Mouse (Mus musculus) mature B cell (primary cell): ENCODE data around the gene Cblb.

Experiments
- in situ Hi-C: fragments of 300-500 bp; cut with MboI; formaldehyde crosslinking; loops from 2 replicates; pipeline ENCODE4 v1.14.3; 2019

Gene Cblb

DNA sequence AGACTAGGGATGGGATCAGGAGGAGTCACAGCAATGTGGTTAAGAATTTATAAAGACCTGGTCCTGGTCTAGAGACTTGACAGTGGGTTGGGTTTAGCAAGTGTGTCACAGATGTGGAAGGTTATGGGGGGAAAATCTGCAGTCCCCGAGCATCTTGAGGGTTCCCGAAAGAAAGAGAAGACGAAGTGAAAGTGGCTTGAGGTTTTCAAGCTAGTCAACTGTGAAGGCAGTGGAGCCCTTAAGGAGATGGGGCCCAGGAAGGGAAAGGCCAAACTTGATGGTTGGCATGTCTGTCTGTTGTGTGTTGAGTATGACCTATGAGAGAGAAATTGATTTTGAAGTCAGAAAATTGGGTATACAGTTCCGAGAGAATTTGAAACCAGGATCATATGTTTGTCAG, 7.3 kb downstream of the Cblb start:
- in situ Hi-C loops: no loop called here

DNA sequence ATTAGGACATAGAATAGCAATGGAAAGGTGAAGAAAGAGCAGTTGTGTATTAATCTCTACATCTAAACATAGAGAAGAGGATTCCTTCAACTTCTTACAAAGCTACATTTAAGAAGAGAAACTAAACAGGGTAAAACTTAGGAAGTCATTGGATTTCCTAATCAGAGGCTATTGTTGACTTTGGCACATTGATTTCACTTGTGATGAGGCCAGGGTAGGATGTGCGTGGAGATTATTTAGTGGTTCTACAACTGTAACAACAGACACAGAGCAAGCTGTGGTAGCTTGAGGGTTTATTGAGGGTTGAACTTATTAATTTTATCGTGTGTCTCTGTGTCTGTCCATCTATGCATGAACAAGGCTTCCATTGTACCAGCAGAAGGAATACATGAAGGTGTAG, 7.8 kb downstream of the Cblb start:
- in situ Hi-C loops: no loop called here

DNA sequence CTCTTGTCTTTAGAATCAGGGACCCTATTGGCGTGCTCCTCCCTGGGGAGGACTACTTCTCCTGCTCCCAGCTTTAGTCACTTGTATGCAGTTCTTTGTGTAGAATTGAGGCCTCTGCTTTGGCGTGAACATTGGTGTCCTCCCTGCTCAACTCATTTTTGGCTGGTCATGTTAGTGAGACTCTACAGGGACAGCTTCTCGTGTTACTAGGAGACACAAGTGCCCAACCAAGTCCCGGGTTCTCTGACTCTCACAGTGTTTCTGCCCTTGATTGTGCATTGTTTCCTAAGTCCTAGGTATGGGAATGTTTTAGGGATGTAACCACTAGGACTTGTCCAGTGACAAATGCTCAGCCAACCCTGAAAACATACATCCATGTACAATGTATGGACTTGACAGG, 9.9 kb downstream of the Cblb start:
- in situ Hi-C loops: no loop called here

DNA sequence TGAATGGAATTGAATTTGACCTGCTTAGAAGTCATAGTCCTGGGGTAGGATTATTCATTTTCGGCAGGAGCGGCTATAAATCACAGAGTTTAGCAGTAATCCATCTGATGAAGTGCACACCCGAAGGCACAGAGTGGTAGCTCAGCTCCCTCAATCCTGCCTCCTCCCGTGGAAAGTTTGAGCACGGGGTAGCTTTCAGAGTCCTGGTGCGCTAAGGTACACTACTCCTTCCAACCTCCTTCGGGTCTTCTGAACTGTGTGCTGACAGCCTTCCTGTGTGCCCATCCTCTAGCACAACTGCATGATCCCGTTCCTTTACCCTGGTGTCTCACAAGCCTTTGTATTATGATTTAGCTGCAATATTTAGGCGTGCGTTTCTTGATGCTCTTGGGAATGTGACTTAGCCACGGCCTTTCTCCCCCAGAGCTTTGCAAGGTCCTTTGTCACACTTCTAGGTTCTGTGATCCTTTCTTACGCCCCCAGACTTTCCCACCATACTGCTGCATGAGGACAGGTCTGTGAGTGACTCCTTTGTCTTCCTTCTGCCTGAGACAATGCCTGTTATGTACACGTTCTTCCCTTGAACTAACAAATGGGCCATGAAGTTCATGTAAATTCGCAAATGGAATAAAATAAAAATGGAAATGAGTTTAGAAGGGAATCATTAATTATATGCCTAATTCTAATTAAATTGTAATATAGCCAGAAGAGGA, 11.8 kb downstream of the Cblb start:
- in situ Hi-C loops: no loop called here

DNA sequence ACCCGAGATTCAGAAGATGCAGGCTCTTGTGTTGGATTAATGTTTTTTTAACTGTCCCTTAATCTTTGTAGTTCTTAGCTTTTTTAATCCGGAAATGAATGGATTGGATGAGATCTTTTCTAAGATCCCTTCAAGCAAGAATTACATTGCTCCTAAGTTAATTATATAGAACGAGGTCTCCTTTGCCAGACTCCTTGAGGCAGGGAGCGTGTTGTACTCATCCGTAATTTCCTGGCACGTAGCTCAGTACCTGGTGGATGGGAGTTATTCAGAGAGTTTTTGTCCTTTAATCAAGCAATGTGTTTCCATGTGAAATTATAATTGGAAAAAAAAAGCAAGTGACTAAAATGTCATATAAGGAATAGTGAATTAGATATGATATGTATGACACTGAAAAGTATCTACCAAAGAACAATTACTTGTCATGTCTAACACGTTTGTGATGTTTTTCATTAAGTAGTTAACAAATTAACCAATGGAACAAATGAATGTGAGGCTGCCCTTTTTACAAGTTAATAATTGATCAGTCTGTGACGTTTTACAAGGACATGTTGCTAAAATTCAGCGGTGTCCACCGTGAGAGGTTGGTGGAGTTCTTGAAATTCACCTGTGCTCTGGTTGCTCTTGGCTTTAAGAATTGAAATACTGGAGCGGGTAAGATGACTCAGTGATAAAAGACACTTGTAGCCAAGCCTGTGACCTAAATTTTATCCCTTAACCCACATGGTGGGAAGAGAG, 12.5 kb downstream of the Cblb start:
- in situ Hi-C loops: no loop called here

DNA sequence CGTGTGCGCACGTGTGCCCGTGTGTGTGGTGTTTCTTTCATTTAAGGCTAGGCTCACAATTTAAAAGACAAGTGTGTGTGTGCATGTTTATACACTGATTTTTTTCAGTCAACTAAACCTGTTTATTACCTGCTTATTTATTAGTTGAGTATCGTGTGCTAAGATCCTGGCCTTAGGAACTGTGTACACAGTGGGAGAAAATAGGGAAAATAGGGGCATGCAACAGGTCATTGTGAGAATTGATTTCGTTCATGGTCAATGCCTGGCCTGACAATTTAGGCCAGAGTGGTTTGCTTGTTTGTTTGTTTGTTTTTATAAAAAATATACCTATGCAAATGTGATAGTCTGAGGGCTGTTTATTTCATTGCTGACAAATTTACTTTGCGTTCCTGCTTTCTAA, 13.5 kb downstream of the Cblb start:
- in situ Hi-C loops: no loop called here

DNA sequence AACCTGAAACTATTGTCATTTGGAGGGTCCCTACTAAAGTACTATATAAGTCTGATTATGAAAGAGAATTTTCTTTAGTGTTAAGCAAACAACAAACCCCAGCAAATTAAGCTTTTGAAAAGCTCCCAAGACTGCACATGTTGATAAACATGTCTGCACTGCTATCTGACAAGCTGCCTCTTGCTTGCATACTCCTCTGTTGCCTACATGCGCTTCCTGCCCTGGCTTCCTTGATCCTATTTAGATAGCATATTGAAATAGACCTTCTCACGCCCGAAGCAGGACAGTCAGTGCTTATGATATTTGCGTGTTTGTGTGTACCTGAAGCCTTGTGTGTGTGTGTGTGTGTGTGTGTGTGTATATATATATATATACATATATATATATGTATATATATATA, 14.0 kb downstream of the Cblb start:
- in situ Hi-C loops: no loop called here

DNA sequence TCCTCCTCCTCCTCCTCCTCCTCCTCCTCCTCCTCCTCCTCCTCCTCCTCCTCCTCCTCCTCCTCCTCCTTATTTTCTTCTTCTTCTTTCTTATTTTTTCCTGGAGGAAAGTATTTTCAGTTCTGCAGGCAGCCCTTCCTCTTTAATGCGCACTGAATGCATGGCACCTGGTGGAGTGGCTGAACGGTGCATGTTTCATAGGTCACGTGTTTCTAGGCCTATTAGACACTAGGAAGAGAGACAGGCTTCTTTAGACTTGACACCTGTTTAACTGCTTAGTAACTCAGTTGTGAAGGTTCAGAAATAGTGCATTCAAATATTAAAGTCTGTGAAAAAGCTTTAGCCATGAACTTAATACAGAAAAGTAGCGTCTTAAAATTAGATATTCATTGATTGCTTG, 15.4 kb downstream of the Cblb start:
- in situ Hi-C loops: no loop called here

DNA sequence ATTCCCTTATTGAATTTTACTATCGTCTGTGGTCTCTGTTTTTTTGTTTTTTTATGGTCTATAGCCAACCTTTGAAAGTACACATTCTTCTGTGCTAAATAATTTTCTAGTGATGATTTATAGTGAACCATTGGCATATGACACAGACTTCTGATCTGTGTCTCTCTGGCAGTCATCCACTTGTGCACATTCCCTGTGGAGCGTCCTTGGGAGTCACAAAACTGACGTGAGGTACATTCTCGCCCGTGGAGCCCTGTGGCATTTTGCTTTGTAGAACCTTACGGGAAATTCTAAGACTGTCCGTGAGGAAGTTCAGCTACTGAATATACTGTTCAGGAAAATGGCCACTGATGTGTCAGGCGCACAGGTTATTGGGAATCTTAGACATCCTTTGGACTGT, 20.1 kb downstream of the Cblb start:
- in situ Hi-C loops: no loop called here

DNA sequence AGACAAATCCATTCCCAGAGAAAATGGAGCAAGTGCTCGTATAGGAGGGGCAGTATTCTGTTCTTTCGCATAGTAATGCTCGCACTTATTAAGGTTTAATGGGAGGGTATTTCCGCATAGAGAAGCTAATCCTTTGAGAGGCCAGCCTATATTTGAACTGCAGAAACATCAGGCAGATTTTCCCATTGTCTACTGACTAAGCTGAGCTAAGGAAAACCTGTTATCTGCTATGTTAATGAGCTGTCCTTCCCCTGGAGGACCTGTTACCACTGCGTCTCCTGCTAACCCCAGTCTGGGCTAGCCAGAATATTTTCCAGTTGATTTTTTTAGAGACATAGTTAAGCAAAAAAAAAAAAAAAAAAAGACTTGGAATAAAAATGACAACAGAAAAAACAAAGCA, 21.7 kb downstream of the Cblb start:
- in situ Hi-C loops: no loop called here

DNA sequence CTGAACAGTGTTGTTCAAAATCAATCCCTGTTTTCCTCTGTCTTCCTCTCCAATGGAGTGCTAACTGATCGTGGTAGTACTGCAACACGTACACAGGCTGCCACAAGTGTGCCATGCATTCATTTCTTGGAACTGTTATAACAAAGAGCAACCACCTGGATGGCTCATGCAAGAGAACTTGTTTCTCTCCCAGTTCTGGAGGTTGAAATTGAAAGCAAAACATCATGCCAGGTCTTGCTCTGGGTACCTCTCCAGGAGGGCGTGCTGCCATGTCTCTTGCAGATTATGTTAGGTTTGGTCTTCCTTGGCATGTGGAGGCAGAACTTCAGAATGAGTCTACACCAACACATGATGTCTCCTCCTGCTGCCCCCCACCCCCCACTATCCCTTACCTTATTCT, 24.2 kb downstream of the Cblb start:
- in situ Hi-C loops: no loop called here

DNA sequence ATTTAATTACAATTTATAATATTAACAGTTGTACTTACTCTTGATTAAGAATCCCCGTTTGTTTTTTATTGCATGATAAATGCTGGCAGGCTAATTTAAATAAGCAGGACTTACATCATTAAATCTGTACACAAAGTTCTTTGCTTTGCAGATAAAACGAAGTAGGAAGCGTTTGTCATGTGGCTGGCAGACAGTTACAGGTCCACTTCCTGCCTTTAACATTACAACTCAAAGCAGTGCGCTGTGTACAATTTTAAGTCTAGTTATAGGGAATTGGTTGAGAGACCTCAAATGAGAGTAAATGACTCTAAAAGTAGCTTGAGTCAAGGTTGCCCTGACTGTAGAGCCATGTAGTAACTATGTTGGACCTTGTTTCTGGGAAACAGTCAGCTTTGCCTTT, 25.1 kb downstream of the Cblb start:
- in situ Hi-C loops: no loop called here

DNA sequence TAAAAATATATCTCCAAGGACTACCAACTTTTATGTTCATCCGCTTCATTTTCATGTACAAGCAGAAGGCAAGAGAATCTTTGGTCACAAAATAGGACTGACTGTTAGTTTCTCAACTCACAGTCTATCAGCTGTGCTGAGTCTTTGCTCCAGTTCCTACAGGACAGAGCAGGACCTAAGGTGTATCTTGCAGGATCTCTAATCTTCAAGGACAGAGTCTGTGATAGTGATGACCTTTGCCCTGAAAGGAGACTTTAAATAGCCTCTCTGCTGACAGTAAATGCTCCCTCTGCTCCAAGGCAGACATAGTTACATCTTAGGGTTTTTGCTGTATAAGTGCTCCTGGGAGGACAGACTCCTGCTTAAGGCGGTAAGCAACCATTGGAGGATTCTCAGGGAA, 26.3 kb downstream of the Cblb start:
- in situ Hi-C loops: no loop called here

DNA sequence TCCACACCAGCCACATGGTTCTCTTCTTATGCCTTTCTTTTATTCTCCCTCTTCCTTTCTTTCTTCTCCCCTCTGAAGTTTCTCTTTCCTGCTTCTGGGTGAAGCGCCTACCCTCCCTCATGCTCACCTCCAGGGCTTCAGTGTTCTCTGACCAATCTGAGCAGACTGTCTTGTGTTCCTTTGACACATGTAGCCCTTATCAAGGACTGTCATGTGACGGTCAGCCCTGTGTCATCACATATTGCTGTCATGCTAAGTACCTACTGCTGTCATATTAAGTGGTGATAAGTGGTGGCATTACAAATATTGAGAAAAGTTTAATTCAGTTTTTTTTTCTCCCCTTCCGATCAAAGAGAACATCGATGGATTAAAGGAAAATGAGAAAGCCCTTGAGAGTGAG, 28.5 kb downstream of the Cblb start:
- in situ Hi-C loops: no loop called here

DNA sequence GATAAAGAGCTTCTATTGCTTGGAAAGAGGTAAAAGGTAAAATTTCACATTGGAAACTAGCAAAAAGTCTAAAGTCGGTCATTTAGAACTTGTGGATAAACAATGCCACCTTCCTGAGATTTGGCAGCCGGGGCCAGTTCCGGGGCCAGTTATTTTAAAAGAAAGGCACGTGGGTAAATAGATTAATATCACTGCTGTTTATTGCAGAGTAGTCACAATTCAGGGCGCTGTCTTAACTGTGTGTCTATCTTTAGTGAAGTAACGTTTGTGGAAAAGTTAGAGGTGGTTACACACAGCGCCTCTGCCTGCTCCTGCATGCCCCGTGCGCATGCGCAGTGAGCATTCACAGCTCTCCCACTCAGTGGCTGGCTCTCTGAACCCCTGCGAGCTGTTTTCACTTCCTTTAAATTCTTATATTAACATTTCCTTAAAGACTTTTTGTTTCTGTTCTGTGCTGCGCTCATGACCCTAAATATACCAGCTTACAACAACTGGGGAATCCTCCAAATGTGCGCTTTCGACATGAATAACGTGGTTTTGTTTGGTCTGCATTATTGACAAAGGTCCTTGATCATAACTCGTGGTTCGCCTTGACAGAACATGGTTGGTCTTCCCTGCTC, 29.2 kb downstream of the Cblb start:
- in situ Hi-C loops: no loop called here

DNA sequence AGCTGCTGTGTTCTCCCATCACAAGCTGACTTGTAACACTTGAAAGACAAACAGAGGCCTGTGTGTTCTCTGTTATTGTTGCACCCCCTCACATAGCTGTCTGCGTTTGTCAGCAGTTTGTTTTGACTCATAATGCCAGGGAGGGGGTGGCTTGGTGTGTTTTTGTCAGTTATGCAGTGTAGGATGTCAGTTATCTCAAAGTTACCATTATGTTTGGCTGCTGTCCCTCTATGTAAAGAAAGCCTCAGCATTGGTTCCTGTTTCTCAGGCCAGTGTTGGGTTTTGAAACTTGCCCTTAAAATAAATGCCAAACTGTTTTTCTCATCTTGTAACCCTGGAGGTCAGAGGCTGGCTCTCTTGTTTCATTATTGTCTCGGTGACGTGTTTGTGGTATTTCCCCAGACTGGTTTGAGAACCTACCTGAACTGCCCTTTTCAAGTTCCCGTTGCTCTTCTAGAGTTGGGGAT, 30.0 kb downstream of the Cblb start:
- in situ Hi-C loops: no loop called here

DNA sequence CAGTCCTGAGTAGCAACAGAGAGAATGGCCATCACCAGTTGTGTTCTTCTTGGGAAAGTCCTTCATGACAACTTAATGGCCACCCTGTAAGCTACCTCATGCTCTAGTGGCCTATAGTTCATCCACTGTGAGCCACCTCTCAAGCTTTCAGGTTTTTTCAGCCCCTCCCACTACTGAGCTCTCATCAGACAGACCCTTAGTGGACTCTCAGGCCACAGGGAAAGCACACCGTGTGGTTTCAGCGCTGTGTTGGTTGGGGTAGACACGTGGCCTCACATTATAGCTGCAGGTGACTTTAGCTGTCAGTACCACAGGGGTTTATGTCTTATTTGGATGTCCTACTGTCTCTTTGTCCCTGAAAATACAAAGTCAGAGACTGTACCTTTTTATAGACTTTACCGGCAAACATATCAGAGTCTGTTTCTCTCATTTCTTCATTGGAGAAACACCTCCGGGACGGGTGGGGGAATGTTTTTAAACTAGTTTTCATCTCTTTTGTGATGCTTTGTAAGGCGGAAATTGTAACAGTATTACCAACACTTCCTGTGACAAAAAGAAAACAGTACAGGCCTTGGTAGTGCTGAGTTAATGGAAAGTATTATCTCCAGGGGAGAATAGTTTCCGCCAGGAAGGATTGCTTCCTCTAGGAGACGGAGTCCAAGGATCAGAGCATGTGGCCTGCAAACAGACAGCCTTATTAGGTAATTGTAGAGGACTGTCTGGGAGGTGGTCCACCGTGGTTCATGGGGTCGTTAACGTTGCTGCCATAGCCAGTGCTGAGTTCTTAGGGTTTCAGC, 33.5 kb downstream of the Cblb start:
- in situ Hi-C loops: no loop called here

DNA sequence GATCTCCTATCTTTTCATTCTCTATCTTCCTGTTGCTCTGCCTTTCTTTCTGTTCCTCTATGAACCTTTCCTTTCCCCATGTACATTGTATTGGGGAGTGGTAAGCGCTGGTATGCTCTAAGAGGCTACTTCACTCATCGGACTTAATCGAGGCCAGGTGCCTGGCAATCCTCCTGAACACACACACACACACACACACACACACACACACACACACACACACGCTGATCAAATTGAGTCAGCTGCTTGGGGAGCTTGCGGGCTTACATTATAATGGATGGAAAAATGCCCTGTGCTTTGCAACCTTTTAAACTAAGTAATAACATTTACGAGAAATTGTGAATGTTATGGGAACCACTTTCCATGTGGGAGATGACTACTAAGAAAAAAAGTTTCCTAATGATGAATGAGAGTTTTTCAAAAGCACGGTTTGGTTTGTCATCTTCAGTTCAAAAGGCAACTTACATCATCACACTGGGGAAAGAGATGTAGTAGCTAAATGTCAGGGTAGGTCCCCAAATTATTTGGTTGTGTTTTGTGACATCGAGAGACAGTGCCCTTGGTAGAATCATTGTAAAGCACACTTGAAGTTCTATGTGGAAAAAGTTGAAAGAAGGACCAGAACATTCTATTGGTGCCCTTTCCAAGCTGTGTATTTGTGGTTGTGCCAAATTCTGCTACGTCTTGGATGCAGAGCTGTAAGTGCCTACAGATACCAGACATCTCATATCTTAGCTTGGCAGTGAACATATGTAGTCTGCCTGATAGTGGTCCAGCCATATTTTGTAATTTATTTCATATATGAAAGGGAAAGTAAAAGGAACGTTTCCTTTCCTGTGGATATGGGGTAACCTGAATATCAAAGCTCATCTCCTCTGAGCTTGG, 36.8 kb downstream of the Cblb start:
- in situ Hi-C loops: no loop called here

DNA sequence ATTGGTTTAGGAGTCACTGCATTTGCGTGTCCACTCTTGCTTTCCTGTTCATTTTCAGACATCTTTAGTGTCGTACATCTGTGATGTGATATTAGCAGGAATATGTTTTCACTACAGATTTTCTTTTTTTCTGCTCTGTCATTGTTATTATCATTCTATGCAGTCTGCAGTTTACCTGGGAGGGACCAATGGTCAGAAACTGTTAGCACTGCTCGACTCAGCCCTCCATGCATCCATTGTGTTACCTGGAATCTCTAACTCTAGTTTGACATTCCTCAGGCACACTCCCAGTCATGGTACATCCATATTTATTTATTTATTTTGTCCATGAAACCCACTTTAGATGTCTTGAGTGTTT, 37.5 kb downstream of the Cblb start:
- in situ Hi-C loops: no loop called here

DNA sequence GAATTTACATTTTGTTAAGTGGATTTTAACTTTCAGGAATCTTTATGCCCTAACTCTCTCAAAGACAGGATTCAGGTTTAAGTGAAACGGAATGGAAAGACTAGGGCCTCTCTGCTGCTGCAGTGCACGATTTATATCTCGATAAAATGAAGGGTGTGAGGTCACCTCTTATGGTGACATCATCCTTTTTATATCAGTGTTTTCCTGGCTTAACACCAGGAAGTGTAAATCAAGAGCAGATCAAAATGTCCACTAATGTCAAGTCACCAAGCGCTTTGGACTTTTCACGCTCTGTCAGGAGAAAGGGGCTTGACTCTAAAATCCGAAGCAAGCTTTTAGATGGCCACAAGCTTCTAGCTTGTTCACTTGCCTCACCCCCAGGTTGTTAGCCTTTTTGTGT, 38.6 kb downstream of the Cblb start:
- in situ Hi-C loops: no loop called here

DNA sequence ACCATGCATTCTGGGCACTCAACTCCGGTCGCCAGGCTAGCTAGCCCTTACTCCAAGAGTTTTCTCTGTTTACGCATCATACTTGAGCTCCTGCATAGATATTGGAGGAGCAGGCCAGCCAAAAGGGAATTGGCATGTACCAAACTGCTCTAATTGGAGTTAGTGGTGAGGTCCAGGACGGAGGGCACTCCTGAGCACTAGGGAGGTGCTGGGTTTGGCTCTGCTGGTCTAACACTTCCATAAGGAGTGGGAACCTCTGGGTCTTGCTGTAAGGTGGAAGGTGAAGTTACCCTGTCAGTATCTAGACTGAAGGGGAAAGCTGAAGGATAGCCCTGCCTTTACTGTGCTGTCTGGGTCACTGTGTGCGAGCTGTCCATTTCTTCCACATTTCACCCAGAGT, 39.1 kb downstream of the Cblb start:
- in situ Hi-C loops: no loop called here

DNA sequence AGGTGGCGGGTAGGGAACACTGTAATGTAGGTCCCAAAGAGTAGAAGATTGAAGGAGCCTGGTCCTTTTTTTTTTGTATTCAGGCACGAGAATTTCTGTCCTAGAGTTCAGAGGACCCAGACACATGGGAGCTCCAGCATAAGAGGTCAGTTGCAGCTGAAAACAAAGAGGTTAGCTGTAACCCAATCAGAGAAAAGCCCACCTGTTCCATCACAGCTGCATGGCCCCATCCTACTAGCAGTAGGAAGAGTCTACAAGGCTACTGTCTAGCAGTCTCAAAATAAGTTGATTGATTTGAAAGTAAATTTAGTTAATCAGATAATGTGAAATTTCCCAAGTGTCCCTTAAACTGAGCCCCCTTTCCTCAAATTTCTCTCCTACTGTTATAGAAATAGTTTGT, 40.3 kb downstream of the Cblb start:
- in situ Hi-C loops: no loop called here
